Mouse (Mus musculus) lung, embryonic 14.5 days (tissue): ENCODE results near the gene Psma3. TPM values are rescaled to one million over a fixed set of nuclear protein-coding genes. Genes with fewer than 3 reads are reported as not detected.

Source experiments
- ATAC-seq: fragments of 200-750 bp; cut with Nextera tagmentation; 2 replicates; pipeline ENCODE4 v1.8.0; 2017; ENCODE audit warnings: mild to moderate bottlenecking, moderate TSS enrichment, moderate library complexity; ENCODE audit not compliant: insufficient read depth
- DNase-seq: peaks from one replicate; pipeline ENCODE4 v3.0.0-alpha.2; 2015
- H3K27ac ChIP-seq: fragments of 300-500 bp; sonication (generic); 2 replicates; pipeline ENCODE4 v1.5.1; 2014; ENCODE audit warnings: low read depth, mild to moderate bottlenecking, moderate library complexity
- H3K27me3 ChIP-seq: fragments of 300-500 bp; sonication (generic); 2 replicates; pipeline ENCODE4 v1.6.1; 2014; ENCODE audit warnings: low read length, control low read depth; ENCODE audit not compliant: insufficient read depth
- H3K36me3 ChIP-seq: fragments of 300-500 bp; sonication (generic); 2 replicates; pipeline ENCODE4 v1.6.1; 2014; ENCODE audit warnings: control low read depth; ENCODE audit not compliant: insufficient read depth
- H3K4me1 ChIP-seq: fragments of 300-500 bp; sonication (generic); 2 replicates; pipeline ENCODE4 v1.6.1; 2014; ENCODE audit warnings: antibody characterized with exemption, control low read depth; ENCODE audit not compliant: insufficient read depth
- H3K4me2 ChIP-seq: fragments of 300-500 bp; sonication (generic); 2 replicates; pipeline ENCODE4 v1.6.1; 2014; ENCODE audit warnings: mild to moderate bottlenecking
- H3K4me3 ChIP-seq: fragments of 300-500 bp; sonication (generic); 2 replicates; pipeline ENCODE4 v1.5.1; 2014; ENCODE audit warnings: low read depth, low read length
- H3K9ac ChIP-seq: fragments of 300-500 bp; sonication (generic); 2 replicates; pipeline ENCODE4 v1.6.1; 2014
- H3K9me3 ChIP-seq: fragments of 300-500 bp; sonication (generic); 2 replicates; pipeline ENCODE4 v1.6.1; 2016; ENCODE audit warnings: low read depth, low read length, control low read depth
- CTCF ChIP-seq: IDR thresholded peaks from 2 replicates; pipeline ENCODE4 v1.5.1; 2016; ENCODE audit warnings: antibody characterized with exemption, low read depth
- WGBS: fragments of 180-500 bp; shearing (Covaris S2); extraction: QIAGEN DNeasy Blood & Tissue Kit; methylation state at CpG from one replicate; pipeline ENCODE4 v1.1.7; 2014; 5-methylcytosine and 5-hydroxymethylcytosine counted together
- polyA plus RNA-seq: library from polyadenylated mRNA; unstranded; fragments of >200 nt; fragmentation: Nextera tagmentation; extraction: Ambion mirVana; gene quantifications from 2 replicates; pipeline ENCODE4 v1.2.1, GENCODE M21; 2014

The Psma3 gene
- polyA plus RNA-seq, 1 experiment from 2014 or later = 650 TPM

GRCm38 (mm10) chr12:71044488-71044887, 70.1 kb downstream of the Psma3 start:
- no peaks in the 10 kb centered on the region for H3K9me3 ChIP-seq
- TF ChIP-seq CTCF = no peak
- peaks cover 4% of the 10 kb centered on the region; the same call in 1 of the 2 replicates for H3K4me1 ChIP-seq
- no peak for DNase-seq
- H3K36me3 ChIP-seq = peaks cover 58% of the 10 kb centered on the region
- H3K9ac ChIP-seq = no peak overlapping the region
- H3K27me3 ChIP-seq = no peaks in the 10 kb centered on the region
- H3K27ac ChIP-seq = no peak overlapping the region
- no peak for ATAC-seq
- WGBS = 82% methylated on average over 2 of the region's 2 CpGs
- no peak overlapping the region for H3K4me3 ChIP-seq
- no peak overlapping the region for H3K4me2 ChIP-seq

Other genes starting within 250 kb of the Psma3 start
- gene Frmd6, start 149.1 kb upstream of the Psma3 start, polyA plus RNA-seq = 40.4 and 42.8 TPM in 2 replicates
- 232 and 257 TPM in 2 replicates for gene Actr10, start 36.8 kb upstream of the Psma3 start, polyA plus RNA-seq
- gene Arid4a, start 41.4 kb downstream of the Psma3 start, polyA plus RNA-seq = 35.9 and 37.2 TPM in 2 replicates
- 0.37 TPM in 1 of 2 replicates, not detected in the other for gene Tomm20l, start 136.8 kb downstream of the Psma3 start, polyA plus RNA-seq
- gene Timm9, start 162.1 kb downstream of the Psma3 start, polyA plus RNA-seq = 80.2 and 84.8 TPM in 2 replicates
- 13.6 and 15.2 TPM in 2 replicates for gene 2700049A03Rik, start 162.2 kb downstream of the Psma3 start, polyA plus RNA-seq